Mouse (Mus musculus) intestine, embryonic 14.5 days (tissue): Measurements from ENCODE around the gene Col4a3bp. TPM values are rescaled to one million over a fixed set of nuclear protein-coding genes. Genes with fewer than 3 reads are reported as not detected.

Experiments used
- ATAC-seq: fragments of 200-750 bp; cut with Nextera tagmentation; replicated peaks from 2 replicates; pipeline ENCODE4 v1.8.0; 2017; ENCODE audit warnings: low read depth, moderate number of reproducible peaks, moderate TSS enrichment, moderate library complexity; ENCODE audit not compliant: low FRiP score, low TSS enrichment
- DNase-seq: peaks from one replicate; pipeline ENCODE4 v3.0.0-alpha.2; 2018; ENCODE audit warnings: low spot score
- H3K27ac ChIP-seq: fragments of 300-500 bp; sonication (generic); 2 replicates; pipeline ENCODE4 v1.5.1; 2014; ENCODE audit warnings: low read depth, mild to moderate bottlenecking, control low read depth
- H3K27me3 ChIP-seq: fragments of 300-500 bp; sonication (generic); replicated peaks from 2 replicates; pipeline ENCODE4 v1.6.1; 2014; ENCODE audit warnings: low read length, control low read depth; ENCODE audit not compliant: control insufficient read depth, insufficient read depth
- H3K36me3 ChIP-seq: fragments of 300-500 bp; sonication (generic); 2 replicates; pipeline ENCODE4 v1.6.1; 2014; ENCODE audit warnings: low read length, control low read depth; ENCODE audit not compliant: control insufficient read depth, insufficient read depth
- H3K4me1 ChIP-seq: fragments of 300-500 bp; sonication (generic); replicated peaks from 2 replicates; pipeline ENCODE4 v1.6.1; 2014; ENCODE audit warnings: low read length, control low read depth, mixed read lengths; ENCODE audit not compliant: control insufficient read depth, insufficient read depth
- H3K4me2 ChIP-seq: fragments of 300-500 bp; sonication (generic); 2 replicates; pipeline ENCODE4 v1.6.1; 2014; ENCODE audit warnings: low read length
- H3K4me3 ChIP-seq: fragments of 300-500 bp; sonication (generic); 2 replicates; pipeline ENCODE4 v1.5.1; 2014; ENCODE audit warnings: low read depth, low read length, control low read depth, mixed read lengths
- H3K9ac ChIP-seq: fragments of 300-500 bp; sonication (generic); 2 replicates; pipeline ENCODE4 v1.6.1; 2014; ENCODE audit warnings: mild to moderate bottlenecking, low read length
- H3K9me3 ChIP-seq: fragments of 300-500 bp; sonication (generic); 2 replicates; pipeline ENCODE4 v1.6.1; 2016; ENCODE audit warnings: low read length, control low read depth; ENCODE audit not compliant: control insufficient read depth
- WGBS: fragments of 180-500 bp; shearing (Covaris S2); extraction: QIAGEN DNeasy Blood & Tissue Kit; methylation state at CpG from one replicate; pipeline ENCODE4 v1.1.7; 2014; 5-methylcytosine and 5-hydroxymethylcytosine counted together
- polyA plus RNA-seq: library from polyadenylated mRNA; unstranded; fragments of >200 nt; fragmentation: Nextera tagmentation; extraction: Ambion mirVana; gene quantifications from 2 replicates; pipeline ENCODE4 v1.2.1, GENCODE M21; 2014

The Col4a3bp gene
- polyA plus RNA-seq, 1 experiment from 2014 or later, result 12.6 TPM

GRCm38 (mm10) chr13:96511893-96512292, 30.5 kb upstream of the Col4a3bp start:
- ATAC-seq, result no peak
- no peak overlapping the region for H3K4me3 ChIP-seq
- H3K9ac ChIP-seq, result no peak overlapping the region
- WGBS, result 39% methylated on average over 5 of the region's 5 CpGs
- no peak for DNase-seq
- H3K4me2 ChIP-seq, result no peak overlapping the region
- no peaks in the 10 kb centered on the region for H3K36me3 ChIP-seq
- 0 out of 2 replicates have a peak overlapping the region, but pooled peaks have one; percentile 25 for H3K27ac ChIP-seq
- H3K9me3 ChIP-seq, result no peaks in the 10 kb centered on the region
- peaks cover 14% of the 10 kb centered on the region for H3K4me1 ChIP-seq
- H3K27me3 ChIP-seq, result no peaks in the 10 kb centered on the region

- ATAC-seq, result no peak
These were observed 28.1 kb upstream of the Col4a3bp start for GRCm38 (mm10) chr13:96514154-96514942.

GRCm38 (mm10) chr13:96516249-96516648, 26.2 kb upstream of the Col4a3bp start:
- ATAC-seq (no peak), DNase-seq (no peak)
- Histone ChIP-seq H3K9me3 (no peaks in the 10 kb centered on the region), H3K4me1 (peaks cover 14% of the 10 kb centered on the region), H3K4me3 (no peak overlapping the region), H3K4me2 (no peak overlapping the region), H3K27ac (no peak overlapping the region), H3K27me3 (no peaks in the 10 kb centered on the region), H3K9ac (no peak overlapping the region), H3K36me3 (no peaks in the 10 kb centered on the region)
- WGBS, result 94% methylated on average over 9 of the region's 9 CpGs

More at GRCm38 (mm10) chr13:96514154-96514942, 28.1 kb upstream of the Col4a3bp start:
- peak overlapping the region; percentile 47 for H3K27ac ChIP-seq
- DNase-seq, result no peak
- no peak overlapping the region for H3K4me2 ChIP-seq
- no peaks in the 10 kb centered on the region for H3K9me3 ChIP-seq
- peaks cover 14% of the 10 kb centered on the region for H3K4me1 ChIP-seq
- 67% methylated on average over 5 of the region's 5 CpGs for WGBS
- H3K27me3 ChIP-seq, result no peaks in the 10 kb centered on the region
- no peak overlapping the region for H3K4me3 ChIP-seq
- no peaks in the 10 kb centered on the region for H3K36me3 ChIP-seq
- H3K9ac ChIP-seq, result no peak overlapping the region

- DNase-seq (no peak), ATAC-seq (no peak)
- peaks cover 8% of the 10 kb centered on the region for H3K4me1 ChIP-seq
- H3K9me3 ChIP-seq, result no peaks in the 10 kb centered on the region
- H3K9ac ChIP-seq, result no peak overlapping the region
- no peak overlapping the region for H3K4me2 ChIP-seq
- H3K36me3 ChIP-seq, result no peaks in the 10 kb centered on the region
- no peaks in the 10 kb centered on the region for H3K27me3 ChIP-seq
- 70% methylated on average over 2 of the region's 2 CpGs for WGBS
- H3K4me3 ChIP-seq, result no peak overlapping the region
- no peak overlapping the region for H3K27ac ChIP-seq
These were observed 25.1 kb upstream of the Col4a3bp start for GRCm38 (mm10) chr13:96517335-96517734.

GRCm38 (mm10) chr13:96521294-96521693, 21.1 kb upstream of the Col4a3bp start:
- Histone ChIP-seq H3K9ac (no peak overlapping the region), H3K4me1 (no peaks in the 10 kb centered on the region), H3K4me2 (no peak overlapping the region), H3K36me3 (no peaks in the 10 kb centered on the region), H3K27me3 (no peaks in the 10 kb centered on the region), H3K27ac (no peak overlapping the region), H3K9me3 (no peaks in the 10 kb centered on the region), H3K4me3 (no peak overlapping the region)
- no peak for DNase-seq
- no peak for ATAC-seq
- WGBS, result 87% methylated on average over 3 of the region's 3 CpGs

GRCm38 (mm10) chr13:96527022-96527421, 15.4 kb upstream of the Col4a3bp start:
- 96% methylated on average over 3 of the region's 3 CpGs for WGBS
- Histone ChIP-seq H3K4me3 (no peak overlapping the region), H3K4me2 (no peak overlapping the region), H3K36me3 (no peaks in the 10 kb centered on the region), H3K9ac (no peak overlapping the region), H3K9me3 (no peaks in the 10 kb centered on the region), H3K27me3 (no peaks in the 10 kb centered on the region), H3K27ac (no peak overlapping the region), H3K4me1 (no peaks in the 10 kb centered on the region; the same call in 1 of the 2 replicates)
- no peak for ATAC-seq
- no peak for DNase-seq

- Histone ChIP-seq H3K4me2 (no peak overlapping the region), H3K4me1 (peaks cover 3% of the 10 kb centered on the region; the same call in 1 of the 2 replicates), H3K9me3 (no peaks in the 10 kb centered on the region), H3K27me3 (no peaks in the 10 kb centered on the region), H3K27ac (no peak overlapping the region), H3K4me3 (no peak overlapping the region), H3K36me3 (no peaks in the 10 kb centered on the region), H3K9ac (no peak overlapping the region)
- DNase-seq, result no peak
- ATAC-seq, result no peak
- 80% methylated on average over 11 of the region's 11 CpGs for WGBS
These were observed 14.6 kb upstream of the Col4a3bp start for GRCm38 (mm10) chr13:96527856-96528255.

GRCm38 (mm10) chr13:96528776-96529175, 13.6 kb upstream of the Col4a3bp start:
- Histone ChIP-seq H3K4me1 (peaks cover 3% of the 10 kb centered on the region; the same call in 1 of the 2 replicates), H3K27me3 (no peaks in the 10 kb centered on the region), H3K9me3 (no peaks in the 10 kb centered on the region), H3K4me3 (no peak overlapping the region), H3K4me2 (no peak overlapping the region), H3K36me3 (no peaks in the 10 kb centered on the region), H3K27ac (no peak overlapping the region), H3K9ac (no peak overlapping the region)
- ATAC-seq (no peak), DNase-seq (no peak)
- 89% methylated on average over 3 of the region's 3 CpGs for WGBS

GRCm38 (mm10) chr13:96529542-96529941, 12.9 kb upstream of the Col4a3bp start:
- Histone ChIP-seq H3K4me2 (no peak overlapping the region), H3K27ac (no peak overlapping the region), H3K36me3 (no peaks in the 10 kb centered on the region), H3K4me3 (no peak overlapping the region), H3K9me3 (no peaks in the 10 kb centered on the region), H3K4me1 (peaks cover 3% of the 10 kb centered on the region; the same call in 1 of the 2 replicates), H3K9ac (no peak overlapping the region), H3K27me3 (no peaks in the 10 kb centered on the region)
- 94% methylated on average over 3 of the region's 3 CpGs for WGBS
- ATAC-seq (no peak), DNase-seq (no peak)
